Mouse (Mus musculus) embryonic facial prominence, embryonic 10.5 days (tissue): ENCODE data around the gene Ptprk. TPM values are rescaled to one million over a fixed set of nuclear protein-coding genes. Genes with fewer than 3 reads are reported as not detected.
A peak's percentile ranks its signal among the peaks of the same experiment; 100 is the strongest.

Source experiments
- DNase-seq: peaks from one replicate; pipeline ENCODE4 v3.0.0-alpha.2; 2017; ENCODE audit warnings: low spot score
- H3K27ac ChIP-seq: fragments of 300-500 bp; sonication (generic); replicated peaks from 2 replicates; pipeline ENCODE4 v1.5.1; 2016; ENCODE audit warnings: mild to moderate bottlenecking
- H3K27me3 ChIP-seq: fragments of 300-500 bp; sonication (generic); replicated peaks from 2 replicates; pipeline ENCODE4 v1.6.1; 2016; ENCODE audit warnings: low read depth, mild to moderate bottlenecking; ENCODE audit not compliant: poor library complexity, severe bottlenecking
- H3K36me3 ChIP-seq: fragments of 300-500 bp; sonication (generic); replicated peaks from 2 replicates; pipeline ENCODE4 v1.6.1; 2016; ENCODE audit warnings: mild to moderate bottlenecking, moderate library complexity
- H3K4me1 ChIP-seq: fragments of 300-500 bp; sonication (generic); 2 replicates; pipeline ENCODE4 v1.6.1; 2016
- H3K4me3 ChIP-seq: fragments of 300-500 bp; sonication (generic); 2 replicates; pipeline ENCODE4 v1.5.1; 2016; ENCODE audit warnings: mild to moderate bottlenecking, moderate library complexity
- H3K9me3 ChIP-seq: fragments of 300-500 bp; sonication (generic); 2 replicates; pipeline ENCODE4 v1.6.1; 2016; ENCODE audit warnings: mild to moderate bottlenecking
- WGBS: fragments of 180-500 bp; shearing (Covaris S2); methylation state at CpG from one replicate; pipeline ENCODE4 v1.1.7; 2016; 5-methylcytosine and 5-hydroxymethylcytosine counted together
- polyA plus RNA-seq: library from polyadenylated mRNA; unstranded; fragments of >200 nt; fragmentation: Nextera tagmentation; extraction: Ambion mirVana; gene quantifications from 2 replicates; pipeline ENCODE4 v1.2.1, GENCODE M21; 2016

Gene Ptprk
- polyA plus RNA-seq, 1 experiment from 2014 or later: 48.2 TPM

DNA sequence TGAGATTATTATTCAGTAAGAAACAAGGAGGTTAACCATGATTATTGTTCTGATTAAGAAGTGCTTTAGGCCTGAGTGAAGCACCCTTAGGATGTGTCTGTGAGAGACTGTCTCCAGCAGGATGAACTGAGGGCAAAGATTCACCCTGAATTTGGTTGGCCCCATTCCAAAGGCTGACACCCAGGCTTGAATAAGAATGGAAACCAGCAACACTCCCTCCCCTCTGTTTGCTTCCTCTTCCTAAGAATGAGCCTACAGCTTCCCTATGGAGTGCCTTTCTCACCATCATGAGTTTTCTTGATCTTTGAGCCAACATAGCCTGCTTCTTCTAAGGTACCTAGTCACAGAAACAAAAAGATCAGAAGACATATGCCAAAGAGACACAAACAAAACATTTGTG is 350.8 kb downstream of the Ptprk start:
- H3K4me3 ChIP-seq: no peak overlapping the region
- H3K9me3 ChIP-seq: no peaks in the 10 kb centered on the region
- 0 out of 2 replicates have a peak, but pooled peaks cover 2% of the 10 kb centered on the region for H3K4me1 ChIP-seq
- DNase-seq: no peak
- H3K36me3 ChIP-seq: no peaks in the 10 kb centered on the region
- H3K27me3 ChIP-seq: no peaks in the 10 kb centered on the region
- no peak overlapping the region for H3K27ac ChIP-seq

DNA sequence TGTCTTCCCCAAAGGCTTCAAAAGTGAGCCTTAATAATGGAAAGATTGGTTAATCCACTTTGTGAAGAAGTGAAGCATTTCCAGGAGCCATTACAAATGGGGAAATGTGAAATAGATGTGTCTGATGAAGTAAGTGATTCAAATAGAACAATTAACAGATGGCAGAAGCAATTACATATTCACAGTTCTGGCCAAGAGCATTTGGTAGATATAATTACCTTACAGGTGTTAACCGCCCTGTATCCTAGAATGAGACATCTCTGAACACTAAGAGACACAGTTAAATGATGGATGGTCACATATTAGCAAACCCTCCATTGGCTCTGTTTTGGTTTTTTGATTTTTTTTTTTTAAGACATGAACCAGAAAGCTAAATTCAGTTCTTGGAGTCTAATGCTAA is 361.5 kb downstream of the Ptprk start:
- Histone ChIP-seq H3K4me1 (no peaks in the 10 kb centered on the region), H3K27me3 (no peaks in the 10 kb centered on the region), H3K36me3 (no peaks in the 10 kb centered on the region), H3K27ac (no peak overlapping the region), H3K4me3 (no peak overlapping the region), H3K9me3 (no peaks in the 10 kb centered on the region)
- no peak for DNase-seq
- WGBS: 90% methylated on average over 1 of the region's 1 CpGs

GRCm38 (mm10) chr10:28449853-28450252 is 375.2 kb downstream of the Ptprk start:
- Histone ChIP-seq H3K36me3 (no peaks in the 10 kb centered on the region), H3K4me3 (no peak overlapping the region), H3K27me3 (no peaks in the 10 kb centered on the region), H3K4me1 (no peaks in the 10 kb centered on the region), H3K9me3 (no peaks in the 10 kb centered on the region), H3K27ac (no peak overlapping the region)
- no peak for DNase-seq
- WGBS: 80% methylated on average over 4 of the region's 4 CpGs

DNA sequence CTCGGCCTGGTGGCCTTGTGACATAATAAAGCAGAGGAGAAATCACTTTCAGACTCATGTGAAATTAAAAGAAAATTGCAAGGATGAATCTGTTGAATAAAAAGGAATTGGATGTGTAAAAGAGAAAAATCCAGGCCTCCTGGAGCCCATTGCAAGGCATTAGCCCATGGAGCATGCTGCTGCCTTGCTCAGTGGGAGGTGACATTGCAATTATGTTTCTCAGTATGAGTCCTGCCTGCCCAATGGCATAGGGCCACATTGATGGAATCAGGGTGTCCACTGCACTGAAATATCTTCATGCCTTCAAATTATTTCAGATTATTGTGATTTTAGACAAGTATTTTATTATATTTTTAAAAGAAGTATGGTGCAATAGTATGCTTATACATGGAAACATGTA is 376.0 kb downstream of the Ptprk start:
- Histone ChIP-seq H3K36me3 (no peaks in the 10 kb centered on the region), H3K27ac (no peak overlapping the region), H3K4me1 (no peaks in the 10 kb centered on the region), H3K27me3 (no peaks in the 10 kb centered on the region), H3K9me3 (no peaks in the 10 kb centered on the region), H3K4me3 (no peak overlapping the region)
- DNase-seq: no peak
- WGBS: 59% methylated on average over 1 of the region's 1 CpGs

DNA sequence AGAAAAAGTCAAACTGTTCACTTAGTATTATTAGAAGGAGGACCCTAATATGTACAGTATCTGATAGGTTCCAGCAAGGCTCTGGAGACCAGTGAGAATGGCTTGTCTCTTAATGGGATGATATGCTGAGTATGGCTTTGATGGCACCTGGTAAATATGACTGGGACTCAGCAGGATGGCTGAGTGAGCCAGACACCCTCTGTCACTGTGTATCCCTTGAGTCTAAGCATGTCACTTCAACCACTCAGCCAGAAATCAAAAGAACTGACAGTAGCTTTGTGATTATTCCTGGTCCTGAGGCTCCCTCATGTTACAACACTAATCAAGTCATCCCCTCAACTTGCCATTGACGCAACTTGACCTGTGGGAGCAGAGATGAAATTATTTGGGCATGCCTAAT is 383.4 kb downstream of the Ptprk start:
- Histone ChIP-seq H3K9me3 (no peaks in the 10 kb centered on the region), H3K36me3 (no peaks in the 10 kb centered on the region), H3K27ac (no peak overlapping the region), H3K4me3 (no peak overlapping the region), H3K27me3 (no peaks in the 10 kb centered on the region), H3K4me1 (no peaks in the 10 kb centered on the region)
- 79% methylated on average over 1 of the region's 1 CpGs for WGBS
- no peak for DNase-seq

GRCm38 (mm10) chr10:28459963-28460362 is 385.3 kb downstream of the Ptprk start:
- DNase-seq: no peak
- Histone ChIP-seq H3K27ac (no peak overlapping the region), H3K4me1 (no peaks in the 10 kb centered on the region; the same call in 1 of the 2 replicates), H3K36me3 (no peaks in the 10 kb centered on the region), H3K4me3 (no peak overlapping the region), H3K9me3 (no peaks in the 10 kb centered on the region), H3K27me3 (no peaks in the 10 kb centered on the region)
- WGBS: 74% methylated on average over 1 of the region's 1 CpGs

GRCm38 (mm10) chr10:28463706-28464105 is 389.1 kb downstream of the Ptprk start:
- H3K4me3 ChIP-seq: no peak overlapping the region
- WGBS: 98% methylated on average over 1 of the region's 1 CpGs
- H3K9me3 ChIP-seq: no peaks in the 10 kb centered on the region
- no peak for DNase-seq
- no peak overlapping the region for H3K27ac ChIP-seq
- no peaks in the 10 kb centered on the region for H3K36me3 ChIP-seq
- H3K4me1 ChIP-seq: no peaks in the 10 kb centered on the region; the same call in 1 of the 2 replicates
- no peaks in the 10 kb centered on the region for H3K27me3 ChIP-seq

GRCm38 (mm10) chr10:28464766-28465548 is 390.3 kb downstream of the Ptprk start:
- WGBS: 67% methylated on average over 12 of the region's 12 CpGs
- DNase-seq: no peak
- Histone ChIP-seq H3K27me3 (no peaks in the 10 kb centered on the region), H3K4me3 (no peak overlapping the region), H3K4me1 (no peaks in the 10 kb centered on the region; the same call in 1 of the 2 replicates), H3K36me3 (no peaks in the 10 kb centered on the region), H3K27ac (no peak overlapping the region), H3K9me3 (no peaks in the 10 kb centered on the region)

DNA sequence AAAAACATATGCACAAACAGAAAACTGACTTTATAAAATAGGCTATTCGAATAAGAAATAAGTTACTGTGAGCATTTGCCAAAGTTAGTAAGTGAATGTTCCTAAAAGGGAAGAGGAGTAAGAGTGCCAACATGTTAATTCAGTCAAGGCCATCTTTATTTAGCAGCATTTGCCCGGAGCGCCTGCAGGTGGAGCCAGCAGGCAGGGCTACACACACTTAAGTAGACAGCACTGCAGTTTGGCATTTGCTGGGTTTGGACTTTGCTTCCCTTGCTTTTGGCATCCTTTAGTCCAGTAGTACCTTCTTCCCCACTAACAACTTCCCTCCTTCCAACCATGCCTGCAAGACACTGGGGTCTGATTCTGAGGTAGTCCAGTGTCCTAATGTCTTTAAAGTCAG is 411.0 kb downstream of the Ptprk start:
- H3K9me3 ChIP-seq: no peaks in the 10 kb centered on the region
- no peaks in the 10 kb centered on the region for H3K4me1 ChIP-seq
- H3K36me3 ChIP-seq: no peaks in the 10 kb centered on the region
- H3K27me3 ChIP-seq: no peaks in the 10 kb centered on the region
- no peak overlapping the region for H3K27ac ChIP-seq
- no peak overlapping the region for H3K4me3 ChIP-seq
- DNase-seq: peak; percentile 21
- 35% methylated on average over 3 of the region's 3 CpGs for WGBS

- no peak for DNase-seq
- Histone ChIP-seq H3K27me3 (no peaks in the 10 kb centered on the region), H3K4me3 (no peak overlapping the region), H3K36me3 (no peaks in the 10 kb centered on the region), H3K9me3 (no peaks in the 10 kb centered on the region), H3K4me1 (peaks cover 11% of the 10 kb centered on the region), H3K27ac (no peak overlapping the region)
- 77% methylated on average over 1 of the region's 1 CpGs for WGBS
Observed at GRCm38 (mm10) chr10:28491006-28491405, 416.4 kb downstream of the Ptprk start.

DNA sequence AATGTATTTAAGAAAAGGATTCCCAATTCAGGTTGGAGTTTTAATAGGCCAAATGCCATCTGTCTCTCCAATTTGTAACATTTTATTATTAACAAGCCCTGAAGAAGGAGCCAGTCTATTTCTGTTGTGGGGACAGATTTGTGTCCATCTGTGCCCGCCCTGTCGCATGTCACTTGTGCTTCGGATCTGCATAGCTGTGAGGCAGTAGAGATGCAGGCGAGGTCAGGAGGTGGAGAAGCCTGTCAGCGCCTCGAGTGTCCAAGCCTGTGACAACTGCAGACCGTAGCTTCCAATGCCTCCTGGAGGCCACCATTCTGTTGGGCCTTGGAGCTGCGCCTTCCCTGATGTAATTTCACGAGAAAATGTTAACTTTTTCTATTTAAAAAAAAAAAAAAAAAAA is 417.6 kb downstream of the Ptprk start:
- H3K27ac ChIP-seq: no peak overlapping the region
- H3K4me1 ChIP-seq: peaks cover 11% of the 10 kb centered on the region
- DNase-seq: no peak
- H3K36me3 ChIP-seq: no peaks in the 10 kb centered on the region
- H3K27me3 ChIP-seq: no peaks in the 10 kb centered on the region
- WGBS: 54% methylated on average over 9 of the region's 9 CpGs
- H3K4me3 ChIP-seq: no peak overlapping the region
- no peaks in the 10 kb centered on the region for H3K9me3 ChIP-seq

- 45% methylated on average over 14 of the region's 14 CpGs for WGBS
- Histone ChIP-seq H3K36me3 (no peaks in the 10 kb centered on the region), H3K27ac (0 out of 2 replicates have a peak overlapping the region, but pooled peaks have one; percentile 40), H3K4me3 (no peak overlapping the region), H3K4me1 (peaks cover 11% of the 10 kb centered on the region), H3K9me3 (no peaks in the 10 kb centered on the region), H3K27me3 (no peaks in the 10 kb centered on the region)
- no peak for DNase-seq
Observed at GRCm38 (mm10) chr10:28492870-28493269, 418.2 kb downstream of the Ptprk start.

- H3K4me3 ChIP-seq: no peak overlapping the region
- DNase-seq: peak; percentile 10
- H3K36me3 ChIP-seq: no peaks in the 10 kb centered on the region
- H3K27me3 ChIP-seq: no peaks in the 10 kb centered on the region
- peaks cover 11% of the 10 kb centered on the region for H3K4me1 ChIP-seq
- H3K27ac ChIP-seq: no peak overlapping the region; the same call in 1 of the 2 replicates
- 30% methylated on average over 7 of the region's 7 CpGs for WGBS
- no peaks in the 10 kb centered on the region for H3K9me3 ChIP-seq
Observed at GRCm38 (mm10) chr10:28493271-28493861, 418.7 kb downstream of the Ptprk start.
